Mouse (Mus musculus) bone marrow, adult 2 months (tissue): ENCODE results near the gene Gfra1. TPM values are rescaled to one million over a fixed set of nuclear protein-coding genes. Genes with fewer than 3 reads are reported as not detected.

Experiments used
- H3K27ac ChIP-seq: fragments of 200-500 bp; 2 replicates; pipeline ENCODE4 v1.5.1; 2012; ENCODE audit warnings: low read depth, mild to moderate bottlenecking, control low read depth, inconsistent platforms, low read length; ENCODE audit not compliant: control insufficient read depth, poor library complexity, insufficient read depth
- H3K4me1 ChIP-seq: fragments of 200-500 bp; 2 replicates; pipeline ENCODE4 v1.6.1; 2011; ENCODE audit warnings: low read length; ENCODE audit not compliant: control insufficient read depth, insufficient read depth
- H3K4me3 ChIP-seq: fragments of 200-500 bp; replicated peaks from 2 replicates; pipeline ENCODE3; 2011; ENCODE audit warnings: mild to moderate bottlenecking, low read depth, low read length, control low read depth; ENCODE audit not compliant: control insufficient read depth
- CTCF ChIP-seq: fragments of 200-500 bp; IDR thresholded peaks from 2 replicates; pipeline ENCODE4 v1.5.1; 2011; ENCODE audit warnings: low read length, control low read depth; ENCODE audit not compliant: control insufficient read depth, insufficient read depth
- POLR2A ChIP-seq: fragments of 200-500 bp; IDR thresholded peaks from 2 replicates; pipeline ENCODE4 v1.6.1; 2011; ENCODE audit warnings: low read depth, mild to moderate bottlenecking, control low read depth, low read length, borderline replicate concordance; ENCODE audit not compliant: control insufficient read depth
- WGBS: fragments of 180-500 bp; shearing (Covaris S2); methylation state at CpG from one replicate; pipeline ENCODE4 v1.1.7; 2018; 5-methylcytosine and 5-hydroxymethylcytosine counted together
- polyA plus RNA-seq: library from polyadenylated mRNA; stranded (reverse); fragments of >200 nt; gene quantifications from 2 replicates; pipeline ENCODE4 v1.2.4, GENCODE M21; 2011; ENCODE audit warnings: low replicate concordance; ENCODE audit not compliant: missing spikeins, insufficient read depth, insufficient read length

The Gfra1 gene
- polyA plus RNA-seq, 1 experiment: 2.4 TPM

- Histone ChIP-seq H3K27ac (no peak overlapping the region), H3K4me1 (no peaks in the 10 kb centered on the region), H3K4me3 (no peak overlapping the region)
- WGBS: 77% methylated on average over 4 of the region's 4 CpGs
- TF ChIP-seq CTCF (no peak), POLR2A (no peak)
These were observed 187.2 kb downstream of the Gfra1 start for GRCm38 (mm10) chr19:58268476-58268875.

DNA sequence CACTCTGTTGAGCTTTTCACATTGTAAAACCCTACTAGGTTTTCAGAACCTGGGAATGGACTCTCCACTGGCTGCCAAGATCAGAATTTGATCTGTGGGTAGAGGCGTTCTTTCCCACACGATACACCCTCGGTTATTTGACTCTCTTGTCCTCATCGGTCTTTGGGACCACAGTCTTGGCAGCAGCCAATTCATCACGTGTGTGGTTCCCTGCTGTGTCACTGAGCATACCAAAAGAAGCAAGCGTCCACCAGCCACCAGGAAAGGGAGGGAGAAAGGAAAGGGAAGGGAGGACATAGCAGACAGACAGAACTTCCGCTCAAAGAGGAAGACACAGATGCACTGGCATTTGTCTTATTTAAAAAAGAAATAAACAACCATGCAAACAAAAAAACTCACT lies 189.1 kb downstream of the Gfra1 start:
- TF ChIP-seq CTCF: no peak
- no peak for TF ChIP-seq POLR2A
- H3K4me1 ChIP-seq: no peaks in the 10 kb centered on the region
- H3K27ac ChIP-seq: no peak overlapping the region
- no peak overlapping the region for H3K4me3 ChIP-seq
- 47% methylated on average over 7 of the region's 7 CpGs for WGBS

- Histone ChIP-seq H3K27ac (no peak overlapping the region), H3K4me1 (no peaks in the 10 kb centered on the region), H3K4me3 (no peak overlapping the region)
- TF ChIP-seq CTCF (no peak), POLR2A (no peak)
- WGBS: 87% methylated on average over 8 of the region's 8 CpGs
These were observed 194.8 kb downstream of the Gfra1 start for GRCm38 (mm10) chr19:58260934-58261333.

DNA sequence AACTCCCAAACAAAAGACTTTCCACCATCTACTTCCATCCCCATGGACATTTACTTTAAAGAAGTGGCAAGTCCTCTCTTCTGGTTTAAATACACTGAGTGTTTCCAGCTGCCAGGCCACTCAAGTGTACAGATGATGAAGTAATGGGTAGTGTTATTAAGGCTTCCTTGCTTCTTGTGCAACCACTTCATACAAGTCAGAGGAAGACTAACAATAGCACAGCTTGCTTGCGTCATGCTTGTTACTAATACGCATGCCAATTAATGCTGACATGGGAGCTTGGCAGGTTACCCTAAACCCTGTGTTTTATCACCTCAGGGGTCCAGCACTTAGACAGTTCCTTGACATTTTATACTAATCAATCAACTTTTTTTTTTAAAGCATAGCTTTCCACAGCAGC lies 196.5 kb downstream of the Gfra1 start:
- 41% methylated on average over 2 of the region's 2 CpGs for WGBS
- H3K27ac ChIP-seq: no peak overlapping the region
- TF ChIP-seq CTCF (no peak), POLR2A (no peak)
- no peaks in the 10 kb centered on the region for H3K4me1 ChIP-seq
- no peak overlapping the region for H3K4me3 ChIP-seq

- Histone ChIP-seq H3K27ac (no peak overlapping the region), H3K4me1 (no peaks in the 10 kb centered on the region), H3K4me3 (no peak overlapping the region)
- WGBS: 81% methylated on average over 3 of the region's 3 CpGs
- no peak for TF ChIP-seq CTCF
These were observed 199.2 kb downstream of the Gfra1 start for GRCm38 (mm10) chr19:58256485-58256884.

GRCm38 (mm10) chr19:58255394-58255793 lies 200.3 kb downstream of the Gfra1 start:
- no peaks in the 10 kb centered on the region for H3K4me1 ChIP-seq
- TF ChIP-seq CTCF (no peak), POLR2A (no peak)
- WGBS: 71% methylated on average over 7 of the region's 7 CpGs
- no peak overlapping the region for H3K4me3 ChIP-seq
- no peak overlapping the region for H3K27ac ChIP-seq

GRCm38 (mm10) chr19:58254172-58254571 lies 201.5 kb downstream of the Gfra1 start:
- no peaks in the 10 kb centered on the region for H3K4me1 ChIP-seq
- 78% methylated on average over 3 of the region's 3 CpGs for WGBS
- no peak overlapping the region for H3K27ac ChIP-seq
- H3K4me3 ChIP-seq: no peak overlapping the region
- no peak for TF ChIP-seq POLR2A
- no peak for TF ChIP-seq CTCF

DNA sequence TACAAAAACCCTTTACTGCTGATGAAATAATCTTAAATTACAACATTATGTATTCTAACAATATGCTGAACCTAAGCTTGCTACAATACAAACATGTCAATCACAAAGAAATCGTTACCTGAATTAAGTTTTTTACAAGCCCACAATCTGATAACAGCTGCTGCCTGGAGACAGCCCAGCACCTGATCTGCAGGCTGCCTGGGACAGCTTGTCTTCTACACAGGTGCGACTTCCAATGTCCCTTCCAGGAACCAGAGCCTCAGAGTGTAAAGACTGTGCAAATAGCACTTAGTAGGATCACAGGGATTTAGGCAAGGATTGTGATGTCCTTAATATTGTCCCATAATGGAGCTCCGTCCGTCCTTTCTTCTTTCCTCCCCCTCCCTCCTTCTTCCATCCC lies 204.0 kb downstream of the Gfra1 start:
- Histone ChIP-seq H3K4me3 (no peak overlapping the region), H3K4me1 (no peaks in the 10 kb centered on the region), H3K27ac (no peak overlapping the region)
- 89% methylated on average over 4 of the region's 4 CpGs for WGBS
- no peak for TF ChIP-seq POLR2A
- no peak for TF ChIP-seq CTCF

GRCm38 (mm10) chr19:58251095-58251494 lies 204.6 kb downstream of the Gfra1 start:
- H3K27ac ChIP-seq: no peak overlapping the region
- no peak overlapping the region for H3K4me3 ChIP-seq
- TF ChIP-seq CTCF: no peak
- no peak for TF ChIP-seq POLR2A
- no peaks in the 10 kb centered on the region for H3K4me1 ChIP-seq
- 71% methylated on average over 6 of the region's 6 CpGs for WGBS
